Mouse (Mus musculus): ENCODE measurements around the gene Itprid1.
A peak's percentile ranks its signal among the peaks of the same experiment; 100 is the strongest.

The Itprid1 gene

GRCm38 (mm10) chr6:55836650-55837320, at the start of gene Itprid1:
TSS of gene Itprid1 (plus strand) at chr6:55836895.
- no peak for DNase-seq

GRCm38 (mm10) chr6:55789557-55789956, 47.1 kb upstream of the Itprid1 start:
- DNase-seq: no peak

- DNase-seq: peak; percentile 67
These were observed 44.7 kb upstream of the Itprid1 start for GRCm38 (mm10) chr6:55791852-55792496.

- DNase-seq: no peak
These were observed 44.2 kb upstream of the Itprid1 start for GRCm38 (mm10) chr6:55792536-55792935.

- DNase-seq: no peak
These were observed 34.0 kb upstream of the Itprid1 start for GRCm38 (mm10) chr6:55802686-55803085.

- no peak for DNase-seq
These were observed 33.3 kb upstream of the Itprid1 start for GRCm38 (mm10) chr6:55803357-55803756.

GRCm38 (mm10) chr6:55803991-55804680, 32.6 kb upstream of the Itprid1 start:
- DNase-seq: peak; percentile 80

GRCm38 (mm10) chr6:55804681-55805000, 32.1 kb upstream of the Itprid1 start:
- DNase-seq: no peak

GRCm38 (mm10) chr6:55805291-55806137, 31.2 kb upstream of the Itprid1 start:
- peak; percentile 40 for DNase-seq

GRCm38 (mm10) chr6:55806537-55806936, 30.2 kb upstream of the Itprid1 start:
- no peak for DNase-seq

GRCm38 (mm10) chr6:55808692-55809091, 28.0 kb upstream of the Itprid1 start:
- DNase-seq: no peak

- DNase-seq: no peak
These were observed 25.5 kb upstream of the Itprid1 start for GRCm38 (mm10) chr6:55811153-55811552.

- no peak for DNase-seq
These were observed 24.3 kb upstream of the Itprid1 start for GRCm38 (mm10) chr6:55812353-55812752.

- DNase-seq: no peak
These were observed 22.3 kb upstream of the Itprid1 start for GRCm38 (mm10) chr6:55814184-55814926.

GRCm38 (mm10) chr6:55816911-55817310, 19.8 kb upstream of the Itprid1 start:
- DNase-seq: no peak

GRCm38 (mm10) chr6:55829722-55830121, 7.0 kb upstream of the Itprid1 start:
- no peak for DNase-seq

- no peak for DNase-seq
These were observed 15.9 kb downstream of the Itprid1 start for GRCm38 (mm10) chr6:55852589-55852988.

- no peak for DNase-seq
These were observed 19.4 kb downstream of the Itprid1 start for GRCm38 (mm10) chr6:55856085-55856484.

GRCm38 (mm10) chr6:55865206-55865605, 28.5 kb downstream of the Itprid1 start:
- DNase-seq: no peak

- no peak for DNase-seq
These were observed 42.8 kb downstream of the Itprid1 start for GRCm38 (mm10) chr6:55879356-55879960.

GRCm38 (mm10) chr6:55880886-55881285, 44.2 kb downstream of the Itprid1 start:
- peak; percentile 27 for DNase-seq

GRCm38 (mm10) chr6:55887598-55887997, 50.9 kb downstream of the Itprid1 start:
- DNase-seq: no peak
